Mouse (Mus musculus) midbrain, postnatal 0 days (tissue): ENCODE results near the gene Hist1h3a. TPM values are rescaled to one million over a fixed set of nuclear protein-coding genes. Genes with fewer than 3 reads are reported as not detected.
A peak's percentile ranks its signal among the peaks of the same experiment; 100 is the strongest.

Experiments used
- ATAC-seq: fragments of 200-750 bp; cut with Nextera tagmentation; 2 replicates; pipeline ENCODE4 v1.8.0; 2017; ENCODE audit warnings: moderate number of reproducible peaks, mild to moderate bottlenecking, moderate TSS enrichment, moderate library complexity; ENCODE audit not compliant: low FRiP score
- DNase-seq: peaks from one replicate; pipeline ENCODE4 v3.0.0-alpha.2; 2015; ENCODE audit warnings: low spot score
- H3K27ac ChIP-seq: fragments of 300-500 bp; sonication (generic); 2 replicates; pipeline ENCODE4 v1.5.1; 2014; ENCODE audit warnings: low read depth, mild to moderate bottlenecking, low read length, mixed read lengths
- H3K27me3 ChIP-seq: fragments of 300-500 bp; sonication (generic); 2 replicates; pipeline ENCODE4 v1.6.1; 2014; ENCODE audit warnings: low read length, control low read depth, mixed read lengths; ENCODE audit not compliant: insufficient read depth
- H3K36me3 ChIP-seq: fragments of 300-500 bp; sonication (generic); 2 replicates; pipeline ENCODE4 v1.6.1; 2014; ENCODE audit warnings: low read length, control low read depth, mixed read lengths; ENCODE audit not compliant: insufficient read depth
- H3K4me1 ChIP-seq: fragments of 300-500 bp; sonication (generic); 2 replicates; pipeline ENCODE4 v1.6.1; 2014; ENCODE audit warnings: mild to moderate bottlenecking, control low read depth, antibody characterized with exemption, low read length, mixed read lengths; ENCODE audit not compliant: insufficient read depth
- H3K4me2 ChIP-seq: fragments of 300-500 bp; sonication (generic); 2 replicates; pipeline ENCODE4 v1.6.1; 2014; ENCODE audit warnings: low read depth, mild to moderate bottlenecking, low read length, mixed read lengths; ENCODE audit not compliant: poor library complexity, severe bottlenecking
- H3K4me3 ChIP-seq: fragments of 300-500 bp; sonication (generic); 2 replicates; pipeline ENCODE4 v1.5.1; 2014; ENCODE audit warnings: low read depth, mild to moderate bottlenecking, low read length, moderate library complexity
- H3K9ac ChIP-seq: fragments of 300-500 bp; sonication (generic); replicated peaks from 2 replicates; pipeline ENCODE4 v1.6.1; 2014; ENCODE audit warnings: mild to moderate bottlenecking, low read length, moderate library complexity, mixed read lengths; ENCODE audit not compliant: poor library complexity, severe bottlenecking
- H3K9me3 ChIP-seq: fragments of 300-500 bp; sonication (generic); 2 replicates; pipeline ENCODE4 v1.6.1; 2016; ENCODE audit warnings: low read length, control low read depth
- CTCF ChIP-seq: IDR thresholded peaks from 2 replicates; pipeline ENCODE4 v1.5.1; 2016; ENCODE audit warnings: antibody characterized with exemption, mild to moderate bottlenecking
- WGBS: fragments of 180-500 bp; shearing (Covaris S2); extraction: QIAGEN DNeasy Blood & Tissue Kit; methylation state at CpG from one replicate; pipeline ENCODE4 v1.1.7; 2014; 5-methylcytosine and 5-hydroxymethylcytosine counted together
- polyA plus RNA-seq: library from polyadenylated mRNA; unstranded; fragments of >200 nt; fragmentation: Nextera tagmentation; extraction: Ambion mirVana; gene quantifications from 2 replicates; pipeline ENCODE4 v1.2.1, GENCODE M21; 2015
- total RNA-seq: library from RNA; depleted of rRNA; stranded (reverse); fragments of >200 nt; gene quantifications from 2 replicates; pipeline ENCODE4 v1.2.3, GENCODE M21; 2014

Hist1h3a gene
- total and polyA plus RNA-seq, 2 experiments from 2014 or later: 0.99 to 620 TPM

- WGBS: 36% methylated on average over 12 of the region's 12 CpGs
- DNase-seq: no peak
- H3K4me3 ChIP-seq: peak overlapping the region; percentile 58
- no peak for TF ChIP-seq CTCF
- H3K27me3 ChIP-seq: no peaks in the 10 kb centered on the region
- H3K4me2 ChIP-seq: peak overlapping the region; percentile 82
- no peak for ATAC-seq
- H3K9me3 ChIP-seq: no peaks in the 10 kb centered on the region
- peak overlapping the region; percentile 67; the same call in 1 of the 2 replicates for H3K27ac ChIP-seq
- 0 out of 2 replicates have a peak, but pooled peaks cover 4% of the 10 kb centered on the region for H3K4me1 ChIP-seq
- H3K9ac ChIP-seq: peak overlapping the region; percentile 65; the same call in 1 of the 2 replicates
- no peaks in the 10 kb centered on the region for H3K36me3 ChIP-seq
Measured at GRCm38 (mm10) chr13:23764324-23765171, 2.4 kb upstream of the Hist1h3a start.

DNA sequence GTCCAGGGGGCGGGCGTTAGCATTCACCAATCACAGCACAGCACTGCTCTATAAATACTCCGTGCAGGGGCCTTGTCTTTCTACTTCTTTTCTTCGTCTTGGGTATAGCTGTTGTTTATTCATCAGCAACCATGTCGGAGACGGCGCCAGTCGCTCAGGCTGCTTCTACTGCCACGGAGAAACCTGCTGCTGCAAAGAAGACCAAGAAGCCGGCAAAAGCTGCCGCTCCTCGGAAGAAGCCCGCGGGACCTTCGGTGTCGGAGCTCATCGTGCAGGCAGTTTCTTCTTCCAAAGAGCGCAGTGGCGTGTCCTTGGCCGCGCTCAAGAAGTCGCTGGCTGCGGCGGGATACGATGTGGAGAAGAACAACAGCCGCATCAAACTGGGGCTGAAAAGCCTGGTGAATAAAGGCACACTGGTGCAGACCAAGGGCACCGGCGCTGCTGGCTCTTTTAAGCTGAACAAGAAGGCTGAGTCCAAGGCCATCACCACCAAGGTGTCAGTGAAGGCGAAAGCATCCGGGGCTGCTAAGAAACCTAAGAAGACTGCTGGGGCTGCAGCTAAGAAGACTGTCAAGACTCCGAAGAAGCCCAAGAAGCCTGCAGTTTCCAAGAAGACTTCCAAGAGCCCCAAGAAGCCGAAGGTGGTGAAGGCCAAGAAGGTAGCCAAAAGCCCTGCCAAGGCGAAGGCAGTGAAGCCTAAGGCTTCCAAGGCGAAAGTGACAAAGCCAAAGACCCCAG is 1.6 kb upstream of the Hist1h3a start, which contains the start of gene Hist1h1a:
Hist1h1a (plus strand) TSS at position 81 of the 738 bp plus-strand sequence.
- peak; percentile 96 for DNase-seq
- H3K4me1 ChIP-seq: 0 out of 2 replicates have a peak, but pooled peaks cover 4% of the 10 kb centered on the region
- peak within 1 kb of the TSS; percentile 82 for H3K4me2 ChIP-seq
- no peaks in the 10 kb centered on the region for H3K27me3 ChIP-seq
- peak within 1 kb of the TSS; percentile 67 for H3K27ac ChIP-seq
- TF ChIP-seq CTCF: no peak
- WGBS: 2% methylated on average over 34 of the region's 34 CpGs
- peak within 1 kb of the TSS; percentile 58 for H3K4me3 ChIP-seq
- no peaks in the 10 kb centered on the region for H3K9me3 ChIP-seq
- peak within 1 kb of the TSS; percentile 65 for H3K9ac ChIP-seq
- peak; percentile 58 for ATAC-seq
- H3K36me3 ChIP-seq: no peaks in the 10 kb centered on the region

- H3K4me2 ChIP-seq: peak overlapping the region; percentile 82
- no peaks in the 10 kb centered on the region for H3K36me3 ChIP-seq
- H3K9ac ChIP-seq: peak overlapping the region; percentile 25; the same call in 1 of the 2 replicates
- TF ChIP-seq CTCF: no peak
- 1% methylated on average over 10 of the region's 10 CpGs for WGBS
- H3K27me3 ChIP-seq: no peaks in the 10 kb centered on the region
- no peak for DNase-seq
- peak overlapping the region; percentile 67 for H3K27ac ChIP-seq
- ATAC-seq: no peak
- no peaks in the 10 kb centered on the region for H3K9me3 ChIP-seq
- H3K4me1 ChIP-seq: 0 out of 2 replicates have a peak, but pooled peaks cover 4% of the 10 kb centered on the region
- H3K4me3 ChIP-seq: peak overlapping the region; percentile 58
Measured at GRCm38 (mm10) chr13:23763242-23763585, 1.0 kb upstream of the Hist1h3a start.

DNA sequence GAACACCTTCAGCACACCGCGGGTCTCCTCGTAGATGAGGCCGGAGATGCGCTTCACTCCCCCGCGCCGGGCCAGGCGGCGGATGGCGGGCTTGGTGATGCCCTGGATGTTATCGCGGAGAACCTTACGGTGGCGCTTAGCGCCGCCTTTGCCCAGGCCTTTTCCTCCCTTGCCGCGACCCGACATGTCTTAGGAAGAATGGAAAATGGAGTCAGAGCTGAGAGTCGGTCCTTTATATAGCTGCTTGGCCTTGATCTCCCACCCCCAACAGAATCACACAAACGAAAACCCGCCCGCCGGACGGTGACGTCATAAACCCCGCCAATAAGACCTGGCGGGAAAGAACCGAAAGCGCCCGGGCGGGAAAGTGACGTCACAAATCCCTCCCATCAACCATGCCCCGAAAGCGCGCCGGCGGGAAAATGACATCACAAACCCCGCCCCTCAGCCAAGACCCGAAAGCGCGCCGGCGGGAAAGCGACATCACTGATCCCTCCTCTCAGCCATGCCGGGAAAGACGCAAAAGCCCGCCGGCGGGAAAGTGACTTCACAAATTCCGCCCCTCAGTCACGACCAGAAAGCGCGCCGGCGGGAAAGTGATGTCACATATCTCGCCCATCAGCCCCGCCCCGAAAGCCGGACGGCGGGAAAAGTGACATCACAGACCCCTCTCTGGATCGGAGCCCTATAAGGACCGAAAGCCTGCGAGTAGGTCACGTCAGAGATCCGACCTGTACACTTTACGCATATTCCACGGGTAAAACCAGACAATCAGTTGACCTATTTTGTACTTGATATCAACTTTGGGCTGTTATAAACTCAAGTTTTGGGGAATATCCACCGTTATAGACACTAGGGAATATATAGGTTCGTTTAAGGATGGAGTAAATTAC is 968 bp downstream of the Hist1h3a start, which contains the start of gene Hist1h4a:
Hist1h4a (minus strand) TSS at position 259 of the 893 bp plus-strand sequence.
- Histone ChIP-seq H3K4me1 (peaks cover 8% of the 10 kb centered on the region; the same call in 1 of the 2 replicates), H3K4me2 (peak within 1 kb of the TSS; percentile 82), H3K4me3 (peak within 1 kb of the TSS; percentile 58), H3K9me3 (no peaks in the 10 kb centered on the region), H3K9ac (peak within 1 kb of the TSS; percentile 52; the same call in 1 of the 2 replicates), H3K27me3 (no peaks in the 10 kb centered on the region), H3K36me3 (no peaks in the 10 kb centered on the region), H3K27ac (peak within 1 kb of the TSS; percentile 75)
- peak; percentile 18 for TF ChIP-seq CTCF
- under 1% methylated on average over 61 of the region's 72 CpGs for WGBS
- DNase-seq (peak; percentile 99), ATAC-seq (peak; percentile 84)
